Mouse (Mus musculus) ovary, postnatal 36 days (tissue): ENCODE data around the gene Tnnt2.

ENCODE experiments used
- DNase-seq: peaks from one replicate; pipeline ENCODE4 v3.0.0; 2022; ENCODE audit warnings: low spot score, mixed read lengths

The Tnnt2 gene

DNA sequence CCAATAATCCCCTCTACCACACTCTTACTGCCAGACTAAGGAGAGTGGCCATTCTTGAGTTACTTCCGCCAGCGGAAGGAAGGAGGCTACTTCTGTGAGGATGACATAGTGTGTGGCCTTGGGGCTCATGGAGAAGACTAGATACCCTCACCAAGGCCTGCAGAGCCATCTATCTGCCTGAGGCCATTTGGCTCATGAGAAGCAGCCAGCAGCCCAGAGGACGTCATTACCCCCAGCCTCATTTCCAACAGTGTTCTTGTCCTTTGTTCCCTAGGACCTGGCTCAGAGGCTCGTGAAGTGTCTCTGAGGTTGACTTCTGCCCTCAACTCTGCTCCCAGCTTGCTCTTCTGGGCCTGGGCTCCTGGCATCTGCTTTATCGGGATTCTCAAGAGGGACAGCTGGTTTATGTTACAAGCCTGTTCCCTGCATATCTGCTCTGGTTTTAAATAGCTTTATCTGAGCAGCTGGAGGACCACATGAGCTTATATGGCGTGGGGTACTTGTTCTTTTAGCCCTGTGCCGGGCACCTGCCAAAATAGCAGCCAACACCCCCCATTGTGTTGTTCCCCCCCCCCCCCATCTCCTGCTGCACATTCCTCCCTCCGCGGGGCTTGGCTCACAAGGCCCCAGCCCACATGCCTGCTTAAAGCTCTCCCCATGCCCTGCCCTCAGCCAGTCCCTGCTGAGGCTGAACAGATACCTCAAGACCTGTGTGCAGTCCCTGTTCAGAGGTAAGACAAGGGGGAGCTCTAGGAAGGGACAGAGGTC is at the start of gene Tnnt2:
Gene Tnnt2, plus strand, starts transcription at position 639 of the 768 bp plus-strand sequence.
- DNase-seq, result no peak

GRCm38 (mm10) chr1:135787799-135788198 is 48.4 kb upstream of the Tnnt2 start:
- DNase-seq, result peak; percentile 62

- peak; percentile 41 for DNase-seq
Observed at GRCm38 (mm10) chr1:135788708-135789107, 47.4 kb upstream of the Tnnt2 start.

DNA sequence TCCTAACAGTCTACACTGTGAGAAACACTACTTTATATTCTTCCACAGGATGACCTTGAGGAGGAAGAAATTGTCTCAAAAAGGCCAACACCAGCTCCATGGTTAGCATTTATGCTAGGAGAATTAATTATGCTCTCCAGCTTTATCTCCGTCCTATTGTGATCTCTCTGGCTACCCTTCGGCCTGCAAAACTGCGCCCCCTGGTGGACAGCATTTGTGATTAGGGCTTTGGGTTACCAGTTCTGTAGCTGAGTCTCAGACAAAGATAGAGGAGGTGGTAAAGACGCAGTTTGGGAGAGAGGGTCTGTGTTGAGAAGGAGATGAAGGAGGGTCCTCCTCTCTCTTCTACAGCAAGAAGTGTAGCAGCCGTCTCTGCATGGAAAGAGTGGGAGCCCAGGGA is 46.3 kb upstream of the Tnnt2 start:
- DNase-seq, result peak; percentile 71

- DNase-seq, result no peak
Observed at GRCm38 (mm10) chr1:135792143-135792939, 43.8 kb upstream of the Tnnt2 start.

DNA sequence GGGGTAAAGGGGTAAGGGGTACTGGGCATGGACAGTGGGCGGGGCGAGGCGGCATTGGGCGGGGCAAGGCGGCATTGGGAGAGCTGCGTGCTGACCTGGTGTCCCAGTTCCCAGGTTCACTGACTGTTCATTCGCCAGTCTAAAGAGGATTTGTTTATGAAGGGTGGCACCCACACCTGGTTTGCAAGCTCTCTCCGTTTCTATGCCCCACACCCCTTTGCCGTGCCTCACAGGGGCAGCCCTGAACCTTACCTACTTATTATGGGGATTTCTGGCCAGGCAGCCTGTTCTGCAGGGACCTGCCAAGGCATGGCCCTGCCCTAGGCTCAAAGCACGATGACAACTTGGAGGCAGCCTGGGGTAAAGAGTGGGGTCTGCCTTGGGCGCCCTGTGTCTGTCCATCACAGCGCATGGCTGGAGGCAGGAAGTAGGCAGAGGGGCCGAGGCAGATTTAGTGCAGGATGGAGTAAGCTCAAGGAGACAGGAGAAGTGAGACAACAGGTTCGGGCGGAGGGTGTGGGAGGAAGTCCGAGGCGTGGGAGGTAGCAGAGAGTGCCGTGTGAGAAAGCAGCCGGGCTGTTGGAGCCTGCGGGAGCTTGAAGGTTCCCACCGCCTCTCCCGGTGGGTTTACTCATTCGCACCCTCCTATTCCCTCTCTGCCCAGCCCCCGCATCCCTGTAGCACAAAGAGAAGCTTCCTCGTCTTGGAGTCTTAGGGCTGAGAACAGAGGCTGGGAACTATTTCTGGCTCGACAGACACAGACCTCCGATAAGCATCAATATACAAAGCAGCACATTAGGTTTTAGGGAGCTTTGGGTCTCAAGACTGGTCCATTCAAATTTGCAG is 42.6 kb upstream of the Tnnt2 start:
- DNase-seq, result peak; percentile 43

- DNase-seq, result no peak
Observed at GRCm38 (mm10) chr1:135794216-135795134, 41.7 kb upstream of the Tnnt2 start.

GRCm38 (mm10) chr1:135798492-135798891 is 37.7 kb upstream of the Tnnt2 start:
- no peak for DNase-seq

- DNase-seq, result no peak
Observed at GRCm38 (mm10) chr1:135799109-135799627, 37.0 kb upstream of the Tnnt2 start.

GRCm38 (mm10) chr1:135800192-135800950 is 35.8 kb upstream of the Tnnt2 start:
- DNase-seq, result no peak

DNA sequence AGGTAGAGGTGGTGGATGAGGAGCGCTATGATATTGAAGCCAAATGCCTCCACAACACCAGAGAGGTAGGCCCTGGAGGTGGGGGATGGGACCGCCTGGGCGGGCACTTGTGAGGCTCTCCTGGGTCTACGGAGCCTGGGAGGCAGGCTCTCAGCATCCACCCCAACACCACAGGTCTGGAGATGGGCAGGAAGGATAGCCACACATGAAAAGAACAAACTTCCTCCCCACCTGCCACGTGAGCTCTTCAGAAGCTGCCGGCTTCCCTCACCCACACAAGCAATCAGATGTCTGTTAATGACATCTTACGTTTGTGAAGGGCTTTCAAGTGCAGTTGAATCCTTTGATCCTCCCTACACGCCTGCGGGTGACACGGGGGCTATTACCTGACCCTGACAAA is 28.6 kb upstream of the Tnnt2 start:
- no peak for DNase-seq

DNA sequence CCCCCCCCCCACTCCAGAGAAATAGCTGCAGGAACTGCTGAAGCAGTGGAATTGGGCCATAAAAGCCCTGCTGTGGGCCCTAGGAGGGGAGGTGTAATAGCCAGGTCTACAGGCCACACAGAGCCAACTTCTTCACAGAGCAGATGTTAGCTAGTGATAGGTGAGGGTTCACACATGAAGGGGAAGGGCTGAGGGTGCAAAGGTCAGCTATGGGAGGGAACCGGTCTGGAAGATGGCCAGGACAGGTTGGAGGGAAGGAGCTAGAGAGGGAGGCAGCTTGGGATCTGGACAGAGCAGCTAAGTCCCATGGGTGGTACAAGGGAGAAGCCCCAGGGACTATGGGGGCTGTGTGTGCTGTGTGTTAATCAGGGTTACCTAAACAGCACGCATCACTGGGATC is 26.0 kb upstream of the Tnnt2 start:
- no peak for DNase-seq

DNA sequence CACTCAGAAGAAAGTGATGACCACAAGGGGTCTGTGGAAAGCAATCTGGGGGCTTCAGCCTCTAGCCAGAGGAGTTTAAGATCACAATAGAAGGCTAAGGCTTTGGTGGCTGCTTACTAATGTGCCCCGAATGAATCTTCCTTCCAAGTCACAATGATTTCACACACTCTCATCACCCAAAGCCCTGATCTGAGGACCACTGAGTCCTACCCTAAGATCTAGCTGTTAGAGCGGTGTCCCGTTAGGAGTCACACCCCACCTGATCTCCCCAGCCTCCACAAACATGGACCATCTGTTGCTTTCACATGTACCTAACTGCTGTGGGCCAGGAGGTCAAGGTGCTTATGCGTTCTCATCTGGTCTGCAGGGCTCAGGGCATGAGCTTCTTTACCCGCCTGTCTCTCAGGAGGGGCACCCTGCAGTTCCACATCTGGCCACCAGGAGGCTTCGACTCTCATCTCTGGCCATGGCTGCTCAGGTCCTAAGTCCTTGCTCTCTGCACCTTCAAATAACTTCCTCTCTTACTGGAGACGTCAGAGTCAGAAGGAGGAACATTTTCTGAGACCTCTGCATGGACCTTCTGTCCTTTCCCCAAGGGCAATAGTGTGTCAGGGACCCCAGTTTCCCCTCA is 25.0 kb upstream of the Tnnt2 start:
- DNase-seq, result peak; percentile 78

- no peak for DNase-seq
Observed at GRCm38 (mm10) chr1:135812205-135812604, 23.9 kb upstream of the Tnnt2 start.

DNA sequence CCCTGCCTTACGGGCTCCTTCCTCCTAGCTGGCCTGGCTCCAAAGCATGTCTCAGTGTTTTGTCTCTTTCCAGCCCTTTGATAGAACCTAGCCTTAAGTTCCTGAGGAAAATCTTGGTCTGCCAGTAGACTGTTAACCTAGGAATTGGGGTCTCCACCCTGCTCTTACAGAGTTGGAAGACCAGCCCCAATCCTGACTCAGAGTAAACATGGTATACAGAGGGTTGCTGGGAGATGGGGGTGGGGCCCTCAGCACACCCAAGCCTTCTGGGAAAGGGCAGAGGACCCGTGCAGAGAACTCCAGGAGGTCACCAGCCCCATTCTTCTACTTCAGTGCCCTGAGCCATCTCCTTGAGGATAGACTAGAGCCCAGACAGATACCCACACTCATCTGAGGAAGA is 23.5 kb upstream of the Tnnt2 start:
- no peak for DNase-seq

DNA sequence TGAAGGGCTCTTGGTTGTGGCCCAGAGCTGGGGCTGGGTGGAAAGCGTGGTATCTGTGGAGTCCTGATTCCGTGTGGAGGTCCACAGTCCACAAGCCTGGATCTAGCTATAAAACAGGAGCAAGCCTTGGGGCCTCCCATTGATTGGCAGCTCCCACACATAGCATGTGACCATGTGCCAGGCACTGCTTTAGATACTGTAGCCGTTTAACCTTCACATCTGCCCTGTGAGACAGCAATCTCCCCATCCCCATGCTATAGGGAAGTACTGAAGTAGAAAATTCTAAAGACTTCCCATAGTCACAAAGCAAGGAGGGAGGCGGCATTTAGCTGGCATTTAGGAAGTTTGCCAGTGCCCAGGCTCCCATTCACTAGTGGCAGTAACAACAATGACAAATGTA is 23.1 kb upstream of the Tnnt2 start:
- no peak for DNase-seq

DNA sequence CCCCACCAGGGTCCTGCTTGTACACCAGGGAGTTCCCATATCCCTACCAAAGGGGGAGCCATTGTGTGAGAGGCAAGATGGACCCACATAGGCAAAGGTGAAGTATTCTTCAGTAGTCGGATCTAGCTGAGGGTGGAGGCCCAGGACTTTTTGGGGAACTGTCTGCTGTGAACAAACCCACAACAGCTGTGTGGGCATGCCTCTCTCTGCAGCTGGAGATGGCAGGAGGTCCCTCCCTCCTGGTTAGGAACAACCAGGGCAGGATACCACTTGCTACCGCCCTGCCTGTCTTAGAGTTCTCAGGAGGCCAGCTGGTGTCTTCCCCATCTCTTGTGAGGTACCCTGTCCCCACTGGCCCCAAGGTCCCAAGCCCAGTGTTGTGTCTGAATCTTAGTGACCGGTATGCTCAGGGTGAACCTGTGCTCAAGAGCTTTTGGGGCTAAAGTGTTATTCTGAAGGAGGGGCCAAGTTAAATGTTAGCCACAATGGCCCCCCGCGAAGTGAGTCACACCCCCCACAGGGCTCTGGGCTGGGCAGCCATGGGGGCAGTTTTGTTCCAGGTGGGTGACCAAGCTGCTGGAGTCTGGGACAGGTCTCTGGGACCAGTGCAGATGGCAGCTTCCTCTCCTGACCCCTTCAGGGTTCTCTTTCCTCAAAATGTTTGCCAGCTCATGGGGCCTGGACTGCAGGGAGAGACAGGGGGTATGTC is 22.3 kb upstream of the Tnnt2 start:
- DNase-seq, result no peak

GRCm38 (mm10) chr1:135814531-135814930 is 21.6 kb upstream of the Tnnt2 start:
- DNase-seq, result no peak

DNA sequence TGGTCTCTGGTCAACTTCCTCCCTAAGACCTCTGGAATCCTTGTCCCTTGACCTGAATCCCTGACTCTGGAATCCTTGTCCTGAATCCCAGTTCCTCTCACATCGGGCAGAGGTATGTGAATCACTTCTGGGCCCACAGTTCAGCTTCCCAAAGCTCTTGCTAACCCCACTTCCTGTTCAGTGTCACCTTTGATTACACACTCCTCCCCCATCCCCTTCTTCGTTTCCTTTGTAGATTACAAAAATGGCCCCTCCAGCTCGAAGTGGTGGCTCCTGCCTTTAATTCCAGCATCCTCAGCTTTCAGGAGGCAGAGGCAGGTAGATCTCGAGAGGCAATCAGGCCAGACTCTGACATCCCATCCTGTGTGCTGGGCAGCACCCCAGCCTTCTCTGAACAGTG is 18.6 kb upstream of the Tnnt2 start:
- DNase-seq, result no peak
